Mouse (Mus musculus): Measurements from ENCODE around the gene A730009L09Rik. TPM values are rescaled to one million over a fixed set of nuclear protein-coding genes. Genes with fewer than 3 reads are reported as not detected.
A peak's percentile ranks its signal among the peaks of the same experiment; 100 is the strongest.

The A730009L09Rik gene
- polyA plus RNA-seq, 1 experiment from 2014 or later = not detected

- WGBS = 50% methylated on average over 9 of the region's 9 CpGs
- no peak for TF ChIP-seq CTCF (IDR thresholded peaks at IDR 0.05; ENCODE audit: low read depth)
- no peak for TF ChIP-seq EP300 (optimal IDR thresholded peaks at IDR 0.05)
Measured at GRCm38 (mm10) chr16:84549122-84549521, 34.2 kb downstream of the A730009L09Rik start.

GRCm38 (mm10) chr16:84550445-84550844 is 35.5 kb downstream of the A730009L09Rik start:
- no peaks in the 10 kb centered on the region for H3K4me1 ChIP-seq (replicated peaks; ENCODE audit: control insufficient read depth, insufficient read depth)

More at GRCm38 (mm10) chr16:84549122-84549521, 34.2 kb downstream of the A730009L09Rik start:
- ATAC-seq (ENCODE audit: low FRiP score, low TSS enrichment) (no peak), DNase-seq (ENCODE audit: low spot score) (no peak)
- no peaks in the 10 kb centered on the region for H3K36me3 ChIP-seq (ENCODE audit: control insufficient read depth, insufficient read depth, low read length)
- no peak overlapping the region for H3K4me2 ChIP-seq (replicated peaks; ENCODE audit: low read depth)
- no peak overlapping the region for H3K27ac ChIP-seq (replicated peaks)
- H3K9ac ChIP-seq (ENCODE audit: low read length) = no peak overlapping the region
- H3K4me1 ChIP-seq (replicated peaks; ENCODE audit: control insufficient read depth, insufficient read depth) = no peaks in the 10 kb centered on the region
- H3K27me3 ChIP-seq (ENCODE audit: control insufficient read depth, insufficient read depth, low read length) = no peaks in the 10 kb centered on the region
- no peaks in the 10 kb centered on the region for H3K9me3 ChIP-seq (ENCODE audit: control insufficient read depth, low read length)
- H3K4me3 ChIP-seq (ENCODE audit: low read depth, low read length) = no peak overlapping the region

GRCm38 (mm10) chr16:84553981-84554380 is 39.1 kb downstream of the A730009L09Rik start:
- 80% methylated on average over 13 of the region's 13 CpGs for WGBS
- Histone ChIP-seq H3K4me3 (ENCODE audit: low read depth, low read length) (no peak overlapping the region), H3K4me2 (replicated peaks; ENCODE audit: low read depth) (no peak overlapping the region), H3K9ac (ENCODE audit: low read length) (no peak overlapping the region), H3K9me3 (ENCODE audit: control insufficient read depth, low read length) (no peaks in the 10 kb centered on the region), H3K27ac (replicated peaks) (no peak overlapping the region), H3K27me3 (ENCODE audit: control insufficient read depth, insufficient read depth, low read length) (no peaks in the 10 kb centered on the region), H3K4me1 (replicated peaks; ENCODE audit: control insufficient read depth, insufficient read depth) (no peaks in the 10 kb centered on the region), H3K36me3 (ENCODE audit: control insufficient read depth, insufficient read depth, low read length) (no peaks in the 10 kb centered on the region)
- ATAC-seq (ENCODE audit: low FRiP score, low TSS enrichment) = no peak
- TF ChIP-seq EP300 (optimal IDR thresholded peaks at IDR 0.05) (no peak), CTCF (IDR thresholded peaks at IDR 0.05; ENCODE audit: low read depth) (no peak)
- no peak for DNase-seq (ENCODE audit: low spot score)

More at GRCm38 (mm10) chr16:84550445-84550844, 35.5 kb downstream of the A730009L09Rik start:
- no peak overlapping the region for H3K4me3 ChIP-seq (ENCODE audit: low read depth, low read length)
- ATAC-seq (ENCODE audit: low FRiP score, low TSS enrichment) = no peak
- TF ChIP-seq CTCF (IDR thresholded peaks at IDR 0.05; ENCODE audit: low read depth) (no peak), EP300 (optimal IDR thresholded peaks at IDR 0.05) (no peak)
- no peaks in the 10 kb centered on the region for H3K36me3 ChIP-seq (ENCODE audit: control insufficient read depth, insufficient read depth, low read length)
- DNase-seq (ENCODE audit: low spot score) = no peak
- no peak overlapping the region for H3K9ac ChIP-seq (ENCODE audit: low read length)
- WGBS = 77% methylated on average over 5 of the region's 5 CpGs
- H3K27me3 ChIP-seq (ENCODE audit: control insufficient read depth, insufficient read depth, low read length) = no peaks in the 10 kb centered on the region
- H3K4me2 ChIP-seq (replicated peaks; ENCODE audit: low read depth) = no peak overlapping the region
- no peaks in the 10 kb centered on the region for H3K9me3 ChIP-seq (ENCODE audit: control insufficient read depth, low read length)
- H3K27ac ChIP-seq (replicated peaks) = no peak overlapping the region

- TF ChIP-seq EP300 (optimal IDR thresholded peaks at IDR 0.05) = no peak
- no peak for TF ChIP-seq CTCF (IDR thresholded peaks at IDR 0.05; ENCODE audit: low read depth)
- Histone ChIP-seq H3K4me1 (replicated peaks; ENCODE audit: control insufficient read depth, insufficient read depth) (no peaks in the 10 kb centered on the region), H3K9ac (ENCODE audit: low read length) (no peak overlapping the region), H3K27ac (replicated peaks) (no peak overlapping the region), H3K36me3 (ENCODE audit: control insufficient read depth, insufficient read depth, low read length) (no peaks in the 10 kb centered on the region), H3K4me2 (replicated peaks; ENCODE audit: low read depth) (no peak overlapping the region), H3K27me3 (ENCODE audit: control insufficient read depth, insufficient read depth, low read length) (no peaks in the 10 kb centered on the region), H3K4me3 (ENCODE audit: low read depth, low read length) (no peak overlapping the region), H3K9me3 (ENCODE audit: control insufficient read depth, low read length) (no peaks in the 10 kb centered on the region)
- DNase-seq (ENCODE audit: low spot score) (no peak), ATAC-seq (ENCODE audit: low FRiP score, low TSS enrichment) (no peak)
- 64% methylated on average over 20 of the region's 20 CpGs for WGBS
Measured at GRCm38 (mm10) chr16:84558113-84558917, 43.4 kb downstream of the A730009L09Rik start.

- H3K4me1 ChIP-seq (replicated peaks; ENCODE audit: control insufficient read depth, insufficient read depth) = no peaks in the 10 kb centered on the region
- H3K27me3 ChIP-seq (ENCODE audit: control insufficient read depth, insufficient read depth, low read length) = no peaks in the 10 kb centered on the region
- WGBS = 14% methylated on average over 9 of the region's 9 CpGs
- no peaks in the 10 kb centered on the region for H3K9me3 ChIP-seq (ENCODE audit: control insufficient read depth, low read length)
- H3K4me2 ChIP-seq (replicated peaks; ENCODE audit: low read depth) = 0 out of 2 replicates have a peak overlapping the region, but pooled peaks have one; percentile 3
- H3K27ac ChIP-seq (replicated peaks) = no peak overlapping the region
- peak; percentile 82 for TF ChIP-seq CTCF (IDR thresholded peaks at IDR 0.05; ENCODE audit: low read depth)
- TF ChIP-seq EP300 (optimal IDR thresholded peaks at IDR 0.05) = no peak
- no peak overlapping the region for H3K9ac ChIP-seq (ENCODE audit: low read length)
- no peaks in the 10 kb centered on the region for H3K36me3 ChIP-seq (ENCODE audit: control insufficient read depth, insufficient read depth, low read length)
- no peak for ATAC-seq (ENCODE audit: low FRiP score, low TSS enrichment)
- no peak for DNase-seq (ENCODE audit: low spot score)
- H3K4me3 ChIP-seq (ENCODE audit: low read depth, low read length) = no peak overlapping the region
Measured at GRCm38 (mm10) chr16:84559569-84560278, 44.8 kb downstream of the A730009L09Rik start.

GRCm38 (mm10) chr16:84560279-84560602 is 45.3 kb downstream of the A730009L09Rik start:
- ATAC-seq (ENCODE audit: low FRiP score, low TSS enrichment) = no peak
- no peak for TF ChIP-seq EP300 (optimal IDR thresholded peaks at IDR 0.05)
- TF ChIP-seq CTCF (IDR thresholded peaks at IDR 0.05; ENCODE audit: low read depth) = no peak

More at GRCm38 (mm10) chr16:84560279-84560602, 45.3 kb downstream of the A730009L09Rik start:
- Histone ChIP-seq H3K4me1 (replicated peaks; ENCODE audit: control insufficient read depth, insufficient read depth) (no peaks in the 10 kb centered on the region), H3K27me3 (ENCODE audit: control insufficient read depth, insufficient read depth, low read length) (no peaks in the 10 kb centered on the region), H3K27ac (replicated peaks) (no peak overlapping the region), H3K4me3 (ENCODE audit: low read depth, low read length) (no peak overlapping the region), H3K9me3 (ENCODE audit: control insufficient read depth, low read length) (no peaks in the 10 kb centered on the region), H3K36me3 (ENCODE audit: control insufficient read depth, insufficient read depth, low read length) (no peaks in the 10 kb centered on the region), H3K4me2 (replicated peaks; ENCODE audit: low read depth) (no peak overlapping the region), H3K9ac (ENCODE audit: low read length) (no peak overlapping the region)
- DNase-seq (ENCODE audit: low spot score) = no peak
- WGBS = 61% methylated on average over 7 of the region's 7 CpGs

Other genes with a start within 250 kb of the A730009L09Rik start
- 30.2 and 31.2 TPM in 2 replicates for gene Mrpl39, start 220.6 kb downstream of the A730009L09Rik start, polyA plus RNA-seq (2015; fragmentation: Nextera tagmentation; extraction: Ambion mirVana)

Data from stomach, postnatal 0 days (tissue).